Mouse (Mus musculus) macrophage (primary cell): ENCODE data around the gene Hdc. TPM values are rescaled to one million over a fixed set of nuclear protein-coding genes. Genes with fewer than 3 reads are reported as not detected.

Source experiments
- H3K27ac ChIP-seq: fragments of 350-480 bp; formaldehyde crosslinking; 2 replicates; pipeline ENCODE4 v1.9.0; 2021
- H3K36me3 ChIP-seq: fragments of 350-480 bp; formaldehyde crosslinking; 2 replicates; pipeline ENCODE4 v1.9.0; 2021; ENCODE audit errors: inconsistent target
- H3K4me3 ChIP-seq: fragments of 350-480 bp; formaldehyde crosslinking; 2 replicates; pipeline ENCODE4 v1.9.0; 2021; ENCODE audit errors: inconsistent target
- H3K79me2 ChIP-seq: fragments of 350-480 bp; formaldehyde crosslinking; 2 replicates; pipeline ENCODE4 v1.9.0; 2021; ENCODE audit errors: inconsistent target
- WGBS: methylation state at CpG from one replicate; pipeline ENCODE4 v1.1.7; 2026; ENCODE audit warnings: inconsistent platforms; ENCODE audit not compliant: missing documents; 5-methylcytosine and 5-hydroxymethylcytosine counted together
- polyA plus RNA-seq: library from polyadenylated mRNA; stranded (reverse); fragments of 250-400 nt; gene quantifications from 3 replicates; pipeline ENCODE4 v1.2.4, GENCODE M21; 2018; ENCODE audit warnings: inconsistent platforms
- total RNA-seq, 78 experiments: library from RNA; depleted of rRNA; stranded (reverse); fragments of 250-400 nt; gene quantifications; 1 replicate in 9 of 78; 2 replicates in 24 of 78; 3 replicates in 43 of 78; 4 replicates in 2 of 78; pipeline ENCODE4 v1.2.4; 2018; ENCODE audit warnings: inconsistent platforms in 56 of 78

Hdc gene
- total RNA-seq (2018; cell fraction: chromatin; rRNA removed) = 10 to 100 TPM in 1 of 26 experiments, 1 to 10 TPM in 18, under 1 TPM in 5, not detected in 2; 0.16 to 33.2 (median 3.8) TPM
- 10 to 100 TPM in 3 of 26 experiments, 1 to 10 TPM in 12, under 1 TPM in 11; 0.13 to 12.5 (median 5.3) TPM for total RNA-seq (2018; cell fraction: cytosol; rRNA removed)
- total RNA-seq (2018; cell fraction: nucleus; rRNA removed) = 10 to 100 TPM in 11 of 26 experiments, 1 to 10 TPM in 11, under 1 TPM in 4; 0.26 to 29.2 (median 8.3) TPM
- 0.50 to 1.6 TPM (median 0.52 TPM) in 3 replicates for polyA plus RNA-seq

- Histone ChIP-seq H3K79me2 (no peaks in the 10 kb centered on the region), H3K27ac (no peak within 1 kb of the TSS), H3K36me3 (no peaks in the 10 kb centered on the region), H3K4me3 (no peak within 1 kb of the TSS)
- 61% methylated on average over 14 of the region's 14 CpGs for WGBS
Observed at GRCm38 (mm10) chr2:126619249-126619704, at the start of gene Hdc. Gene Hdc (minus strand): TSS chr2:126619299.

GRCm38 (mm10) chr2:126668621-126669252, 49.6 kb upstream of the Hdc start:
- Histone ChIP-seq H3K4me3 (no peak overlapping the region), H3K27ac (no peak overlapping the region), H3K79me2 (peaks cover 90% of the 10 kb centered on the region), H3K36me3 (no peaks in the 10 kb centered on the region)
- 84% methylated on average over 5 of the region's 5 CpGs for WGBS

GRCm38 (mm10) chr2:126665984-126666383, 46.9 kb upstream of the Hdc start:
- H3K27ac ChIP-seq = no peak overlapping the region
- H3K36me3 ChIP-seq = no peaks in the 10 kb centered on the region
- peaks cover 87% of the 10 kb centered on the region for H3K79me2 ChIP-seq
- 73% methylated on average over 3 of the region's 3 CpGs for WGBS
- H3K4me3 ChIP-seq = no peak overlapping the region

DNA sequence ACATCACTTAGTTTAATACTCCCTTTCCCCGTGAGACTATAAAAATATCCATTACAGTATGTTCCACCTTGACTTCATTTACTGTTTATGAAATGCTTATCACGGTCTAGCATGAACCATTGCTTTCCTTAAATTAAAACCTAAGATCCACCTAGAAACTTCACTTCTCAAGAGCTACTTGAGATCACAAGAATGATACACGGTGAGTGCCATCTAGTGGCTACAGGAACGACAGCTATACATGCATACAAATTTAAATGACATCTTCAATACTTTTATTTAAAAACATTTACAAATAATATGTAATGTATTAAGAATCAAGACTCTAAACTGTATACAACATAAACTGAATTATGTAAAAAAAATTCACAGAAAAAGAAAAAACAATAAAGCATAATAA, 44.4 kb upstream of the Hdc start:
- WGBS = 21% methylated on average over 4 of the region's 4 CpGs
- no peaks in the 10 kb centered on the region for H3K36me3 ChIP-seq
- H3K4me3 ChIP-seq = no peak overlapping the region
- peaks cover 79% of the 10 kb centered on the region for H3K79me2 ChIP-seq
- H3K27ac ChIP-seq = no peak overlapping the region

- Histone ChIP-seq H3K36me3 (peaks cover 18% of the 10 kb centered on the region; the same call in 1 of the 2 replicates), H3K79me2 (no peaks in the 10 kb centered on the region), H3K27ac (no peak overlapping the region), H3K4me3 (no peak overlapping the region)
- 98% methylated on average over 4 of the region's 4 CpGs for WGBS
Observed at GRCm38 (mm10) chr2:126652929-126653328, 33.8 kb upstream of the Hdc start.

GRCm38 (mm10) chr2:126647762-126648161, 28.7 kb upstream of the Hdc start:
- no peak overlapping the region for H3K4me3 ChIP-seq
- peaks cover 26% of the 10 kb centered on the region; the same call in 1 of the 2 replicates for H3K36me3 ChIP-seq
- no peak overlapping the region for H3K27ac ChIP-seq
- WGBS = 100% methylated on average over 3 of the region's 3 CpGs
- no peaks in the 10 kb centered on the region for H3K79me2 ChIP-seq

DNA sequence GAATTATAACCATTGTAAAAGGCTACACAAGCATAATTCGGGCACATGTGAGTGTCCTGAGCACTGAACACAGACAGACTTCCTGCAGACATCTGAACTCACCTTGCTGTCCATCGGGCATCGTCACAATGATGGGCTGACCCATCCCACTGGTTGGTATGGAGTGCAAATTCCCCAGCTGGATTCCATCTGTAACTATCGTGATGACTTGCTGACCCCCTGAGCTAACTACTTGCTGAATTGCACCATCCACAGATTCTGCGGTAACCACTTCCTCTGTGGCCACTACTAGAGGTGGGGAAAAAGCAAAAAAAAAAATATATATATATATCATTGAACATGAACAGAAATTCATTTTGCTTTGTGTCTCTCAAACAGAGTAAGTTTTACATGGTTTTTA, 27.4 kb upstream of the Hdc start:
- no peak overlapping the region for H3K4me3 ChIP-seq
- H3K27ac ChIP-seq = no peak overlapping the region
- WGBS = 56% methylated on average over 5 of the region's 5 CpGs
- H3K79me2 ChIP-seq = no peaks in the 10 kb centered on the region
- H3K36me3 ChIP-seq = peaks cover 28% of the 10 kb centered on the region

DNA sequence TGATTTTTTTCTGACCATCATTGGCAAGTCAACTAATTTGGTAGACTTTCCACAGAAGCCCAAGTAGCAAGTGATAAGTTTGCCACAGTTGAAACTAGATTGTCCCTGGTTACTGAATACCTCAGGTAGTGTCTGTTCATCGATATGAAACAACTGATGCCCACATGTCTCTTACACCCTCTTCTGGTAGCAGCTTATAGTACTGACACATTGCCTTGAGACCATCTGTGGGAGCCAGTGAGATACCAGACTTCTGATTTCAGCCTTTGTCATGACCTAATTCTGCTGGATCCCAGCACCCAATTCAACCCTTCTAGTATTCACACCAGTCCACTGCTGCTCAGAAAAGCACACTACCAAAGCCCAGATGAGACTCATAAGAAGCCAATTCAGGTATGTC, 25.7 kb upstream of the Hdc start:
- Histone ChIP-seq H3K4me3 (no peak overlapping the region), H3K27ac (no peak overlapping the region), H3K79me2 (no peaks in the 10 kb centered on the region), H3K36me3 (peaks cover 30% of the 10 kb centered on the region)
- 89% methylated on average over 1 of the region's 1 CpGs for WGBS

DNA sequence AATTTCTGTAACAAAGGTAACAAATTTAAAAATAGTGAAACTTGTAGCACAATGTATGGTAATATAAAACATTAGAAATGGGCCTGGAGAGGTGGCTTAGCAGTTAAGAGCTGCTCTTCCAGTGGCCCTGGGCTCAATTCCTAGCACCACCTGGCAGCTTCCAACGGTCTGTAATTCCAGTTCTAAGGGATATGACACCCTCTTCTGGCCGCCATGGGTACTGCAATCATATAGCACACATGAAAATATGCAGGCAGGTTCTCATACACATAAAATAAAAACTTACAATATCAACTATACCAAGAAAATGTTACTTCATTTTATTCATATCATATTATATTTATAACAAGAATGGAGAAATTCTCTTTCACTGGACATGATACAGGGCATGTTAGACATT, 21.2 kb upstream of the Hdc start:
- H3K27ac ChIP-seq = no peak overlapping the region
- H3K4me3 ChIP-seq = no peak overlapping the region
- H3K36me3 ChIP-seq = peaks cover 28% of the 10 kb centered on the region
- WGBS = 100% methylated on average over 2 of the region's 2 CpGs
- no peaks in the 10 kb centered on the region for H3K79me2 ChIP-seq

DNA sequence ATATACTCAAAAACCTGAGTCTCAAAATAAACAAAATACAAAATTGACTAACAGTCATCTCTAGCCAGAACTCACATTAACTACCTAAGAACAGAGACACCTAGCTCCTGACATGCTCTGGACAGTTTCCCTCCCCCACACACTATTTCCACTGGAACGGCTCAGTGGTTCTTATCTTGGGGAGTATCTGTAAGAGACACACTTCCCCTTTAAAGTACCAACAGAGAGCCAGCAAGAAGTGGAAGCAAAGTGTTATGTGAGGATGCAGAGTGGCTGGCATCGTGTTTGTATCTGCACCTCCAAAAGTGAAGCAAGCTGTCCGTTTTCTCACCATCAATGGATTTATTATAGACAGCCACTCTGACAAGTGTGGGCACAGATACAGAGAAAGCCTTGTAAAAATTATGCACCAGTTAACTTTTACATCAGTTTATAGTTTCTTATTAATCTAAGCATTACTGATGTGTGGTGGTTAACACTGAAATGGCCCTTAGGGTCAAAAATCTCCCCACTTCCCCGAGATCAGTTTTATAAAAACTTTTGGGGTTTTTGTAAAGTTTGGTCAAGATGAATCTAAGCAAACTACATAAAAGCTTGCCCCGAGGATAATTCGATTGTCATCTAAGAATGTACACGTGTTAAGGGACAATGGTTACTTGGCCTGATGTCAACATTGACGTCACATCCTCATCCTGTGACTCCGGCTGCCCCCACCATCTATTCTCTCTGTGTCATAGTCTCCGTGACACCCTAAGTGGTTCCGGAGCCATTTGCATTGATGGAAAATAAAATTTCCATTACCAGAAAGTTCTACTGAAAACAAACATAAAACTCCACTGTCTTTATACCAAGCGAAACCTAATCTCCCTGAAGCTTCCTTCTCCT, 17.1 kb upstream of the Hdc start:
- no peak overlapping the region for H3K4me3 ChIP-seq

GRCm38 (mm10) chr2:126633165-126633564, 14.1 kb upstream of the Hdc start:
- WGBS = 97% methylated on average over 2 of the region's 2 CpGs
- Histone ChIP-seq H3K36me3 (no peaks in the 10 kb centered on the region), H3K27ac (no peak overlapping the region), H3K4me3 (no peak overlapping the region), H3K79me2 (no peaks in the 10 kb centered on the region)

More for the DNA sequence above, 17.1 kb upstream of the Hdc start:
- no peaks in the 10 kb centered on the region for H3K79me2 ChIP-seq
- no peak overlapping the region for H3K27ac ChIP-seq
- H3K36me3 ChIP-seq = peaks cover 22% of the 10 kb centered on the region
- 29% methylated on average over 12 of the region's 12 CpGs for WGBS

DNA sequence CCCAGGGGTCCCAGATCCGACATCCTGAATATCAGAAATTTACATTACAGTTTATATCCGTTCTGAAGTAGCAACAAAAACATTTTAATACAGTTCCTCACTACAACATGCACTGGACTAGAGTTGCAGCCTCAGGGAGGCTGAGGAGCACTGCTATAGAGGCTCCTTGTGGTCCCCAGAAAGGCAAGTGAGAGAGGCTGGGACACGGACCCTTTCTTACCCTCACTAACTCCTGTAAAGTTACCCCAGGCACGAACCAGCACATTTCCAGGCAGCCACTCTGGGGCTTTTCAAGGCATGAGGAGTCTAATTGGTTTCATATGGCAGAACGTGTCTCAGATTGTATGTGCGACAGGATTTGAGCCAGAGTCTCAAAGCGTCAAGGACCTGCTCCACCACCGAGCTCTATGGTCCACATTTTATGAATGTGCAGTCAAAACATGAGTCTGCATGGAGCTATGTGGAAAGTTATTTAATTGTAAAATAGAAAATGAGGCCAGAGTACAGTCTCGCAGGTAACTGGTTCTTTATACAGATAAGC, 9.4 kb upstream of the Hdc start:
- Histone ChIP-seq H3K27ac (no peak overlapping the region), H3K79me2 (no peaks in the 10 kb centered on the region), H3K4me3 (no peak overlapping the region), H3K36me3 (no peaks in the 10 kb centered on the region)
- 91% methylated on average over 9 of the region's 9 CpGs for WGBS

GRCm38 (mm10) chr2:126623138-126623537, 4.0 kb upstream of the Hdc start:
- Histone ChIP-seq H3K36me3 (no peaks in the 10 kb centered on the region), H3K4me3 (no peak overlapping the region), H3K27ac (no peak overlapping the region), H3K79me2 (no peaks in the 10 kb centered on the region)

DNA sequence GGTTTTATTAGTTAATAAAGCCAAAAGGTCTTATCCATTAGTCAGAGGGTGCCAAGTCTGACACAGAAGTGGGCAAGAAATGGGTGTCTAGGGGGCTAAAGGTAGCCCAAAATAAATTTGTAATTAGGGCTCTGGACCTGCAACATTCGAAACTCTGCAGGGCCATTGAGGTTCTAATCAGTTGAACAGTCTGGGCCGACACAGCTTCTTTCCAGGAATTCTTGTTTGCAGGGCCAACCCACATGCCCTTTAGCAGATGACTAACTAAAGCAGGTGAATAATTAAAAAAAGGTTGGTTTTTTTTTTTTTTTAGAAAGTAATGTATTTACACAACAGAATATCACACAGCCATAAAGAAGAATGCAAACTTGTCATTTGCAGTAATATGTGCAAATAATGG, 3.4 kb upstream of the Hdc start:
- no peaks in the 10 kb centered on the region for H3K36me3 ChIP-seq
- H3K79me2 ChIP-seq = no peaks in the 10 kb centered on the region
- no peak overlapping the region for H3K4me3 ChIP-seq
- WGBS = 94% methylated on average over 2 of the region's 2 CpGs
- H3K27ac ChIP-seq = no peak overlapping the region
